Comparison of ENCODE assay signal across 32 mouse cellular contexts in genomic region chr7:123992121-123992520, GRCm38 (mm10). TPM values are rescaled to one million over a fixed set of nuclear protein-coding genes. Genes with fewer than 3 reads are reported as not detected.
"Had no signal": no experiment of that assay in that cellular context is flagged by ENCODE, and none has a peak within 500 bp of the region (broad histone marks: within the 10 kb centered on the region; RNA-seq: fewer than 3 reads in every experiment).

No protein-coding gene starts in this region.

- H3K9ac ChIP-seq: embryonic facial prominence, embryonic 12.5 days; embryonic facial prominence, embryonic 13.5 days; embryonic facial prominence, embryonic 15.5 days; forebrain, embryonic 12.5 days; forebrain, embryonic 13.5 days; forebrain, embryonic 15.5 days; forebrain, postnatal 0 days had no signal

- H3K4me3 ChIP-seq: embryonic facial prominence, embryonic 10.5 days; embryonic facial prominence, embryonic 12.5 days; embryonic facial prominence, embryonic 13.5 days; embryonic facial prominence, embryonic 15.5 days; erythroblast, embryonic 14.5 days; forebrain, embryonic 10.5 days; forebrain, embryonic 12.5 days; forebrain, embryonic 13.5 days; forebrain, embryonic 15.5 days; gastrocnemius, adult 2 months; heart, adult 2 months had no signal

- H3K4me1 ChIP-seq: embryonic facial prominence, embryonic 10.5 days; embryonic facial prominence, embryonic 12.5 days; embryonic facial prominence, embryonic 13.5 days; embryonic facial prominence, embryonic 15.5 days; forebrain, embryonic 10.5 days; forebrain, embryonic 12.5 days; forebrain, embryonic 13.5 days; forebrain, embryonic 15.5 days had no signal

- H3K9me3 ChIP-seq: embryonic facial prominence, embryonic 10.5 days; embryonic facial prominence, embryonic 12.5 days; embryonic facial prominence, embryonic 13.5 days; embryonic facial prominence, embryonic 15.5 days; forebrain, embryonic 10.5 days; forebrain, embryonic 12.5 days; forebrain, embryonic 13.5 days; forebrain, embryonic 15.5 days had no signal

- H3K27me3 ChIP-seq: forebrain, embryonic 15.5 days had no signal

- H3K36me3 ChIP-seq: embryonic facial prominence, embryonic 10.5 days; embryonic facial prominence, embryonic 12.5 days; embryonic facial prominence, embryonic 13.5 days; embryonic facial prominence, embryonic 15.5 days; forebrain, embryonic 10.5 days; forebrain, embryonic 12.5 days; forebrain, embryonic 15.5 days had no signal

- ATAC-seq: forebrain, embryonic 13.5 days; forebrain, embryonic 14.5 days; forebrain, embryonic 15.5 days; forebrain, embryonic 16.5 days; forebrain, postnatal 0 days had no signal

- DNase-seq: cerebellum, adult 2 months; cerebellum, adult 8-10 months; cerebellum, adult 9-10 months; cerebellum, adult 9-11 months; cerebellum, postnatal 10 days; cerebellum, postnatal 14 days; cerebellum, postnatal 25 days; cerebellum, postnatal 36 days; embryo, embryonic 11 days; forebrain, postnatal 0 days; gastrocnemius, adult 2 months; gastrocnemius, postnatal 10 days; gastrocnemius, postnatal 14 days; gastrocnemius, postnatal 25 days; gastrocnemius, postnatal 36 days; heart, adult 18-20 months; heart, adult 2 months had no signal

- H3K4me2 ChIP-seq: embryonic facial prominence, embryonic 12.5 days; embryonic facial prominence, embryonic 13.5 days; embryonic facial prominence, embryonic 15.5 days; forebrain, embryonic 12.5 days; forebrain, embryonic 13.5 days; forebrain, embryonic 15.5 days had no signal

- H3K27ac ChIP-seq: embryonic facial prominence, embryonic 10.5 days; embryonic facial prominence, embryonic 12.5 days; embryonic facial prominence, embryonic 13.5 days; embryonic facial prominence, embryonic 15.5 days; forebrain, embryonic 10.5 days; forebrain, embryonic 12.5 days; forebrain, embryonic 13.5 days; forebrain, embryonic 15.5 days; gastrocnemius, adult 2 months; heart, adult 2 months had no signal

RNA-seq across cellular contexts. Expression of gene Hs3st4, which starts 9.5 kb away (rescaled TPM):
- total RNA-seq: common myeloid progenitor, adult 5-6 weeks; gastrocnemius, adult 18-20 months; gastrocnemius, adult 2 months; gastrocnemius, adult 8-10 months; gastrocnemius, postnatal 14 days; gastrocnemius, postnatal 25 days; gastrocnemius, postnatal 36 days; granulocyte monocyte progenitor cell, adult 5-6 weeks had no signal
- polyA plus RNA-seq: erythroblast, embryonic 14.5 days; forebrain, embryonic 10.5 days had no signal
